Mouse (Mus musculus) intestine, embryonic 16.5 days (tissue): ENCODE results near the gene Adcyap1r1. TPM values are rescaled to one million over a fixed set of nuclear protein-coding genes. Genes with fewer than 3 reads are reported as not detected.

Experiments
- ATAC-seq: fragments of 200-750 bp; cut with Nextera tagmentation; 2 replicates; pipeline ENCODE4 v1.8.0; 2017; ENCODE audit warnings: moderate TSS enrichment, moderate library complexity
- H3K27ac ChIP-seq: fragments of 300-500 bp; sonication (generic); 2 replicates; pipeline ENCODE4 v1.5.1; 2014; ENCODE audit warnings: mild to moderate bottlenecking, low read length
- H3K27me3 ChIP-seq: fragments of 300-500 bp; sonication (generic); replicated peaks from 2 replicates; pipeline ENCODE4 v1.6.1; 2014; ENCODE audit warnings: low read length, control low read depth, mixed read lengths; ENCODE audit not compliant: control insufficient read depth, insufficient read depth
- H3K36me3 ChIP-seq: fragments of 300-500 bp; sonication (generic); 2 replicates; pipeline ENCODE4 v1.6.1; 2014; ENCODE audit warnings: low read length, control low read depth; ENCODE audit not compliant: control insufficient read depth, insufficient read depth
- H3K4me1 ChIP-seq: fragments of 300-500 bp; sonication (generic); 2 replicates; pipeline ENCODE4 v1.6.1; 2014; ENCODE audit warnings: low read length, control low read depth, mixed read lengths; ENCODE audit not compliant: control insufficient read depth, insufficient read depth
- H3K4me2 ChIP-seq: fragments of 300-500 bp; sonication (generic); 2 replicates; pipeline ENCODE4 v1.6.1; 2014; ENCODE audit warnings: low read depth, low read length, control low read depth
- H3K4me3 ChIP-seq: fragments of 300-500 bp; sonication (generic); 2 replicates; pipeline ENCODE4 v1.5.1; 2014; ENCODE audit warnings: mild to moderate bottlenecking, low read length
- H3K9ac ChIP-seq: fragments of 300-500 bp; sonication (generic); 2 replicates; pipeline ENCODE4 v1.6.1; 2014; ENCODE audit warnings: low read depth, low read length
- H3K9me3 ChIP-seq: fragments of 300-500 bp; sonication (generic); 2 replicates; pipeline ENCODE4 v1.6.1; 2016; ENCODE audit warnings: low read length, control low read depth; ENCODE audit not compliant: control insufficient read depth
- WGBS: fragments of 180-500 bp; shearing (Covaris S2); extraction: QIAGEN DNeasy Blood & Tissue Kit; methylation state at CpG from one replicate; pipeline ENCODE4 v1.1.7; 2014; 5-methylcytosine and 5-hydroxymethylcytosine counted together
- polyA plus RNA-seq: library from polyadenylated mRNA; unstranded; fragments of >200 nt; fragmentation: Nextera tagmentation; extraction: Ambion mirVana; gene quantifications from 2 replicates; pipeline ENCODE4 v1.2.1, GENCODE M21; 2015

Adcyap1r1 gene
- polyA plus RNA-seq, 1 experiment from 2014 or later: 3.8 TPM

DNA sequence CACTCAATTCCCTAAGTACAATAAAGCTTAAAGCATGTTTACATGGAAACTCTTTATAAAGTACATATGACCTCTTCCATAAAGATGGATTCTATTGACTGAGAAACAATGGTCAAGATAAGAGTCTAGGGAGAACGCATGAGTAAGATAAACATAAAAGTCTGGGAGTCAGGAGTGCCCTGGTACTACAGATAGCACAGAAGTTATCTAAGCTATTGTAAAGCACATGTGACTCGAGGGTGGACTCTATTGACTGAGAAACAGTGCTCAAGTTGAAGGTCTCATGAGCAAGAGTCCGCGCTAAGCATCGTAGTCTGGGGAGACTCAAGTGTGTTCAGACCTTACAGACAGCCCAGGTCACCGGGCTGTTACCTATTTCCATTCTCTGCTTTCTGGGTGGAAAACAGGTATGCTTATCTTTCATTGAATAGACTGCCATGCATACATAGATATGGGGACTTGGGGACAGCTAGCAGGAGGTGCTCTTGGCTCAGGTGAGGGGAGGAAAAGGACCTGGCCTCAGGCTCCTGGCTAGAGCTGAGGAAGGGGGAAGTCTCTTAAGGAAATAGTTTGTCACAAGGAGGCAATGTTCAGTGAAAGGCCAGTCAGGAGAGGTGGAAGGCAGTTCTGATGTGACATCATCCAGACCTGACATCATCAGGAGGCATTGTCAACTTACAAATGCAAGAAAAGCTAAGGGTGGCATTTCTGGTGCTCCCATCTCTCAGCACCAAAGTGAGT lies 57.5 kb downstream of the Adcyap1r1 start:
- H3K27me3 ChIP-seq: no peaks in the 10 kb centered on the region
- no peaks in the 10 kb centered on the region for H3K4me1 ChIP-seq
- H3K9ac ChIP-seq: no peak overlapping the region
- H3K36me3 ChIP-seq: no peaks in the 10 kb centered on the region
- peak overlapping the region; percentile 27; the same call in 1 of the 2 replicates for H3K27ac ChIP-seq
- 57% methylated on average over 6 of the region's 6 CpGs for WGBS
- no peak overlapping the region for H3K4me2 ChIP-seq
- no peaks in the 10 kb centered on the region for H3K9me3 ChIP-seq
- no peak overlapping the region for H3K4me3 ChIP-seq
- peak; percentile 93 for ATAC-seq

- Histone ChIP-seq H3K27ac (no peak overlapping the region), H3K4me1 (no peaks in the 10 kb centered on the region), H3K36me3 (no peaks in the 10 kb centered on the region), H3K4me2 (no peak overlapping the region), H3K27me3 (no peaks in the 10 kb centered on the region), H3K4me3 (no peak overlapping the region), H3K9me3 (no peaks in the 10 kb centered on the region), H3K9ac (no peak overlapping the region)
- peak; percentile 54 for ATAC-seq
- 24% methylated on average over 12 of the region's 12 CpGs for WGBS
Measured at GRCm38 (mm10) chr6:55511212-55512065, 59.7 kb downstream of the Adcyap1r1 start.

GRCm38 (mm10) chr6:55512066-55512703 lies 60.4 kb downstream of the Adcyap1r1 start:
- ATAC-seq: no peak
- H3K36me3 ChIP-seq: no peaks in the 10 kb centered on the region
- WGBS: 48% methylated on average over 19 of the region's 19 CpGs

GRCm38 (mm10) chr6:55513477-55513876 lies 61.7 kb downstream of the Adcyap1r1 start:
- Histone ChIP-seq H3K27ac (no peak overlapping the region), H3K4me1 (no peaks in the 10 kb centered on the region), H3K4me2 (no peak overlapping the region), H3K27me3 (no peaks in the 10 kb centered on the region), H3K36me3 (no peaks in the 10 kb centered on the region), H3K4me3 (no peak overlapping the region), H3K9me3 (no peaks in the 10 kb centered on the region), H3K9ac (no peak overlapping the region)
- 53% methylated on average over 5 of the region's 5 CpGs for WGBS
- ATAC-seq: no peak

More at GRCm38 (mm10) chr6:55512066-55512703, 60.4 kb downstream of the Adcyap1r1 start:
- no peaks in the 10 kb centered on the region for H3K27me3 ChIP-seq
- no peaks in the 10 kb centered on the region for H3K4me1 ChIP-seq
- H3K9me3 ChIP-seq: no peaks in the 10 kb centered on the region
- H3K27ac ChIP-seq: no peak overlapping the region
- no peak overlapping the region for H3K4me2 ChIP-seq
- no peak overlapping the region for H3K4me3 ChIP-seq
- H3K9ac ChIP-seq: no peak overlapping the region

DNA sequence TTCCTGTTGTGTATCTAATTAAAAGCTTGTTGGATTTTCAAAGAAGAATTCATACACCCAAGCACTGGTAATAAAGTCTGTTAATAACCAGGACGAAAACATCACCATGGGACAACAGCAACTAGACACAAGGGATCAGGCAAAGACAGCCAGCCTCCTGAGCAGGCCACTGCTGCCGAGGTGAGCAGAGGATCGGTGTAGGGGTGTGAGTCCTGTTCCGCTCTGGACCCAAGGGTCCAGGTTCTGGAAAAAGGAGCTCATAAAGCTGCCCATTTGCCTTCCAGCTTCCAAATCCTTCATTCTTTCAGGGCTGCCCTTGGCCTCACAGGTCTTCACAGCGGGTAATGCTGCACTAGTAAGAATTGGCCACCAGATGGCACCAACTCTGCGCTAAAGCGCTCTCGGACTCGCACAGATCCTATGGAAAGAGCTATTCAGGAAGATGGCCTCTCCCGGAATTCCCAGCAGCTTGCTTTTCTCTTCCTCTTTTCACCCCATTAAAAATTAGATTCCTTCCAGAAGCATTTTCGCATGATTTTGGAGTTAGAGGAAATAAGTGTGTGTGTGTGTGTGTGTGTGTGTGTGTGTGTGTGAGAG lies 67.9 kb downstream of the Adcyap1r1 start:
- H3K27ac ChIP-seq: no peak overlapping the region
- H3K9ac ChIP-seq: no peak overlapping the region
- no peaks in the 10 kb centered on the region for H3K27me3 ChIP-seq
- peak; percentile 96 for ATAC-seq
- no peaks in the 10 kb centered on the region for H3K9me3 ChIP-seq
- no peaks in the 10 kb centered on the region for H3K4me1 ChIP-seq
- WGBS: 20% methylated on average over 11 of the region's 11 CpGs
- no peaks in the 10 kb centered on the region for H3K36me3 ChIP-seq
- H3K4me3 ChIP-seq: no peak overlapping the region
- H3K4me2 ChIP-seq: 0 out of 2 replicates have a peak overlapping the region, but pooled peaks have one; percentile 16

DNA sequence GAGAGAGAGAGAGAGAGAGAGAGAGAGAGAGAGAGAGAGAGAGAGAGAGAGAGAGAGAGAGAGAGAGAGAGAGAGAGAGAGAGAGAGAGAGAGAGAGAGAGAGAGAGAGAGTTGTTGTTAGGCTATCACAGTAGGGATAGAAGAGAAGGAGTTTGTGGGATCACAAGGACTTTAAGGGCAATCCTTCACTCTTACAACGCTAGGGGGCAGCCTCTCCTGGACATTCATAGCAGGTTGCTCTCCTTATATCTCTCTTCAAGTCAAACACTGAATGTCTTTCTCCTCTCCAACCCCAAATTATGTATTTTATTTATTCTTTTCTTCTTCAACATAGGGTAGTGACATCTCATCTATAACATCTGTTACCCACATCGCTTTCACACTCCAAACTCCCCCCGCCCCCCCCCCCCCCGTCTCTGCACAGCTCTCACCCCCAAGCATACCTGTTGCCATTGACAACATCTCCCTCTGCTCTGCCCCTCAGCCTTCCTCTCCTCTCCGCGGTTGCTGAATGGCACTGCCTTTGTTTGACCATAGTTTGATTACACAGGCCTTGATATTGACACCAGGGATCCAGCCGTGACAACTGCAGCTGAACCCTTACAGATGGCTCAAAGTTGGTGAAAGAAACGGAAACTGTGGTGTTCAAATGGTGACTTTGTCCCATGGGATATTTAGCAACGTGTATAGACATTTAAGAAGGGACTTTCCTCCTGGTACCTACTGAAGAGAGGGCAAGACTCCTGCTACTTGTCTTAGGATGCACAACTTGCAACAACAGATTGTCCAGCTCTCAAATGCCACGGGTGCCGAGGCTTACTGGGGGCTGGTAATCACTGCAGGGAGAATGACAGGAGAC lies 68.7 kb downstream of the Adcyap1r1 start:
- no peaks in the 10 kb centered on the region for H3K36me3 ChIP-seq
- no peak overlapping the region for H3K27ac ChIP-seq
- H3K4me2 ChIP-seq: 0 out of 2 replicates have a peak overlapping the region, but pooled peaks have one; percentile 16
- H3K9me3 ChIP-seq: no peaks in the 10 kb centered on the region
- H3K4me3 ChIP-seq: no peak overlapping the region
- H3K4me1 ChIP-seq: no peaks in the 10 kb centered on the region
- H3K27me3 ChIP-seq: no peaks in the 10 kb centered on the region
- no peak overlapping the region for H3K9ac ChIP-seq
- peak; percentile 79 for ATAC-seq
- 48% methylated on average over 11 of the region's 11 CpGs for WGBS

DNA sequence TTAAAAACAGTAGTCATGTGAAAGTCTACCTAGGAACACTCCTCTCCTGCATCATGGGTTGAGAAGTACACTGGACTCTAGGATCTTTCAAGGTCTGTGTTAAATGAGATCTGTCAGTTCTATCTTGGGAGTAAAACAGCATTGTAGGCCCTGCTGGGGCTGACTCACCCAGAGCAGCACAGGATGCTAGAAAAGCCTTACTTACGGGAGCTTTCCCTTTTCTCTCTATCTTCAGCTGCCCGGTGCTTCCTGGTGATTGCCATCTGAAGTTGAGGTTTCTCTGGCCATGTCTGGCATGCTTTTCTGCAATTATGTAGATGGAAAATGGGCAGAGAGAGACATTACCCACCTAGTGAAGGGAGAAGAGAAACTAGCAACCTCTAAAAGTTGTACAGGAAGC lies 84.7 kb downstream of the Adcyap1r1 start:
- no peak for ATAC-seq
- WGBS: 71% methylated on average over 2 of the region's 2 CpGs
- no peak overlapping the region for H3K9ac ChIP-seq
- H3K4me2 ChIP-seq: no peak overlapping the region
- H3K4me3 ChIP-seq: no peak overlapping the region
- no peaks in the 10 kb centered on the region for H3K36me3 ChIP-seq
- no peaks in the 10 kb centered on the region for H3K9me3 ChIP-seq
- no peak overlapping the region for H3K27ac ChIP-seq
- H3K4me1 ChIP-seq: no peaks in the 10 kb centered on the region
- no peaks in the 10 kb centered on the region for H3K27me3 ChIP-seq

- Histone ChIP-seq H3K4me3 (no peak overlapping the region), H3K4me1 (no peaks in the 10 kb centered on the region), H3K4me2 (no peak overlapping the region), H3K9me3 (no peaks in the 10 kb centered on the region), H3K9ac (no peak overlapping the region), H3K27ac (no peak overlapping the region), H3K36me3 (no peaks in the 10 kb centered on the region), H3K27me3 (no peaks in the 10 kb centered on the region)
- ATAC-seq: no peak
- WGBS: 46% methylated on average over 10 of the region's 10 CpGs
Measured at GRCm38 (mm10) chr6:55539196-55539595, 87.4 kb downstream of the Adcyap1r1 start.
